Mouse (Mus musculus) v-Abl transformed pro-B cells (cell line): ENCODE results near the gene Shld2.

Source experiments
- in situ Hi-C, 2 experiments: fragments of 400-800 bp; cut with MboI; formaldehyde crosslinking; loops; one replicate each; pipeline ENCODE4 v1.15.1; 2025; ENCODE audit not compliant: unreplicated experiment in 2 of 2

The Shld2 gene

GRCm38 (mm10) chr14:34326606-34327005, 16.3 kb upstream of the Shld2 start:
- in situ Hi-C loops = no loop called here

GRCm38 (mm10) chr14:34323576-34324085, 13.3 kb upstream of the Shld2 start:
- in situ Hi-C loops = loop anchor here in 1 of 2 experiments (5.0 to 25.0 kb wide), 2 partner anchors 51 to 1136 kb away; partner anchors contain the start of gene Wdfy4

- in situ Hi-C loops = loop anchor here in 1 of 2 experiments (25.0 kb wide), 1 partner anchor 1131 kb away; the partner anchor contains the start of gene Wdfy4
Observed at GRCm38 (mm10) chr14:34318113-34318512, 7.8 kb upstream of the Shld2 start.

- in situ Hi-C loops = loop anchor here in 1 of 2 experiments (25.0 kb wide), 1 partner anchor 1130 kb away; the partner anchor contains the start of gene Wdfy4
Observed at GRCm38 (mm10) chr14:34317431-34317830, 7.1 kb upstream of the Shld2 start.

GRCm38 (mm10) chr14:34316346-34316745, 6.1 kb upstream of the Shld2 start:
- in situ Hi-C loops = loop anchor here in 1 of 2 experiments (25.0 kb wide), 1 partner anchor 1129 kb away; the partner anchor contains the start of gene Wdfy4

GRCm38 (mm10) chr14:34314796-34315195, 4.5 kb upstream of the Shld2 start:
- in situ Hi-C loops = loop anchor here in 1 of 2 experiments (25.0 kb wide), 1 partner anchor 1127 kb away; the partner anchor contains the start of gene Wdfy4

GRCm38 (mm10) chr14:34314383-34314782, 4.1 kb upstream of the Shld2 start:
- in situ Hi-C loops = loop anchor here in 1 of 2 experiments (25.0 kb wide), 1 partner anchor 1127 kb away; the partner anchor contains the start of gene Wdfy4

- in situ Hi-C loops = loop anchor here in 1 of 2 experiments (25.0 kb wide), 1 partner anchor 1126 kb away; the partner anchor contains the start of gene Wdfy4
Observed at GRCm38 (mm10) chr14:34313612-34314011, 3.3 kb upstream of the Shld2 start.

- in situ Hi-C loops = loop anchor here in 1 of 2 experiments (25.0 kb wide), 1 partner anchor 1125 kb away; the partner anchor contains the start of gene Wdfy4
Observed at GRCm38 (mm10) chr14:34312339-34313048, 2.2 kb upstream of the Shld2 start.

GRCm38 (mm10) chr14:34311691-34312090, 1.4 kb upstream of the Shld2 start:
- in situ Hi-C loops = loop anchor here in 1 of 2 experiments (25.0 kb wide), 1 partner anchor 1124 kb away; the partner anchor contains the start of gene Wdfy4

GRCm38 (mm10) chr14:34311021-34311631, 833 bp upstream of the Shld2 start:
- in situ Hi-C loops = loop anchor here in 1 of 2 experiments (25.0 kb wide), 1 partner anchor 1124 kb away; the partner anchor contains the start of gene Wdfy4

- in situ Hi-C loops = loop anchor here in 1 of 2 experiments (25.0 kb wide), 1 partner anchor 1123 kb away; the partner anchor contains the start of gene Wdfy4
Observed at GRCm38 (mm10) chr14:34309907-34310233, 423 bp downstream of the Shld2 start.

GRCm38 (mm10) chr14:34309266-34309665, 1.0 kb downstream of the Shld2 start:
- in situ Hi-C loops = loop anchor here in 1 of 2 experiments (25.0 kb wide), 1 partner anchor 1122 kb away; the partner anchor contains the start of gene Wdfy4

- in situ Hi-C loops = loop anchor here in 1 of 2 experiments (25.0 kb wide), 1 partner anchor 1116 kb away; the partner anchor contains the start of gene Wdfy4
Observed at GRCm38 (mm10) chr14:34303265-34303680, 7.0 kb downstream of the Shld2 start.

- in situ Hi-C loops = loop anchor here in 1 of 2 experiments (25.0 kb wide), 1 partner anchor 1115 kb away; the partner anchor contains the start of gene Wdfy4
Observed at GRCm38 (mm10) chr14:34302681-34303242, 7.5 kb downstream of the Shld2 start.

GRCm38 (mm10) chr14:34298871-34299700, 11.2 kb downstream of the Shld2 start:
- in situ Hi-C loops = loop anchor here in 1 of 2 experiments (25.0 kb wide), 1 partner anchor 463 kb away; no protein-coding TSS in a partner anchor

GRCm38 (mm10) chr14:34297634-34298033, 12.7 kb downstream of the Shld2 start:
- in situ Hi-C loops = loop anchor here in 1 of 2 experiments (25.0 kb wide), 1 partner anchor 465 kb away; no protein-coding TSS in a partner anchor

GRCm38 (mm10) chr14:34297038-34297437, 13.3 kb downstream of the Shld2 start:
- in situ Hi-C loops = loop anchor here in 1 of 2 experiments (25.0 kb wide), 1 partner anchor 465 kb away; no protein-coding TSS in a partner anchor

GRCm38 (mm10) chr14:34296350-34296749, 13.9 kb downstream of the Shld2 start:
- in situ Hi-C loops = loop anchor here in 1 of 2 experiments (25.0 kb wide), 1 partner anchor 466 kb away; no protein-coding TSS in a partner anchor
